Mouse (Mus musculus) small intestine, adult 2 months (tissue): Measurements from ENCODE around the gene Peli2.

Experiments used
- CTCF ChIP-seq: fragments of 200-500 bp; IDR thresholded peaks from 2 replicates; pipeline ENCODE4 v1.5.1; 2012; ENCODE audit warnings: low read depth, mild to moderate bottlenecking, control low read depth, inconsistent platforms, low read length, moderate library complexity, mixed read lengths; ENCODE audit not compliant: insufficient replicate concordance, insufficient read length; ENCODE audit errors: extremely low read depth
- POLR2A ChIP-seq: fragments of 200-500 bp; IDR thresholded peaks from 2 replicates; pipeline ENCODE4 v1.6.1; 2012; ENCODE audit warnings: low read depth, mild to moderate bottlenecking, control low read depth, inconsistent platforms, low read length, moderate library complexity

DNA sequence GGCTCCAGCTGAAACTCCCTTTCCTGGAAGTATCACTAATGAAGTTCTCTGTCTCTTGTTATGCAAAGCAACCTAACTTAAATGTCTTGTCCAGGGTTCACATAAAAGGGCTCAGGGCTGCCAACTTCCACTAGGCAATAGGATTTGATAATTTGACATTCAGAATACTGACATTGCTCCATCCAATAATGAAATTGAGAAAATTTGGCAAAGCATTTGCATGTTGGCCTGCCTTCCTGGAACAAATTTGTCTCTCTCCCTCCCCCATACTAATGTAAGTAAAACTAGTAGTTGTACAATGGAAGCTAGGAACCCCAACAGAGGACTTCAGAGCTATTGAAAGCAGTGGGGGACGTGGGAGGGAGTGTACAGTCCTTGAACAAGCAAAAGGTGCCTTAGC, 21.3 kb upstream of the Peli2 start:
- TF ChIP-seq POLR2A, result no peak
- no peak for TF ChIP-seq CTCF
